Mouse (Mus musculus) gastrocnemius, postnatal 25 days (tissue): Measurements from ENCODE around the gene Tuba1c. TPM values are rescaled to one million over a fixed set of nuclear protein-coding genes. Genes with fewer than 3 reads are reported as not detected.
"Not testable (repeated sequence)": the region's sequence is repeated elsewhere in the genome, so short reads cannot be mapped to it uniquely, and the experiment has no call there.

Source experiments
- DNase-seq: peaks from one replicate; pipeline ENCODE4 v3.0.0; 2022
- total RNA-seq, 2 experiments: library from RNA; stranded (reverse); gene quantifications; 1 replicate in 1 of 2; 2 replicates in 1 of 2; pipeline ENCODE4 v1.2.3; 2021

The Tuba1c gene
- total RNA-seq, 2 experiments from 2014 or later: 7.1 to 10.7 TPM

DNA sequence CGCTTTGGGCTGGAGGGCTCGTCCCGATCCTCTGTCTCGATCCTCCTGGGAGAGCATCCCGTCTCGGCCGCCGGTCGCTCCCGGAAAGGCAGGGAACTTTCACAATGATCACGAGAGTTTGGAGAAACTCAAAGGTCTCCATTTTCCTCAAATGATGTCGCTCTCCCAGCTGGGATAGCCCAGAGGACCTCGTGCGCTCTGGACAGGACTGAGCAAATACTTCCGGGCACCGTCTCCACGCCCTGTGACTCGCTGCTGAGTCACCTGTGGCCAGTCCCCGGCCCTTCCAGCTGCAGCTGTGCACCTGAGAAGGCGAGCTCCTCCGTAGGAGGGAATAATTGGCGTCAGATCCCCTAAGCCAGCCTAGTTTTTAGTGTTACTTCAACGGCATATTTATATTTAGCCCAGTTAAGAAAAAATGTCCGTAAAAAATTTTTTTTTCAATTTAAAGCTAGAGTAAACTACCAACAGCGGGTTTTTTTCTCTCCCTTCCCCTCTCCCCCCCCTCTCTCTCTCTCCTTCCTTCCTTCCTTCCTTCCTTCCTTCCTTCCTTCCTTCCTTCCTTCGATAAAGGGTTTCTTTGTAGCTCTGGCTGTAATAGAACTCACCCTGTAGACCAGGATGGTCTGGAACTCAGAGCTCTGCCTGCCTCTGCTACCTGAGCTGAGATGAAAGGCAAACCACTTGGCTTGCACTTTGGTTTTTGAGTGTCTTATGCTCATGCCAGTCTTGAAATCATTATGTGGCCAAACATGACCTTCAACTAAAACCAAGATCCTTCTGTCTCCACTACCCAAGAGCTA, 1.1 kb downstream of the Tuba1c start:
- DNase-seq: no peak

DNA sequence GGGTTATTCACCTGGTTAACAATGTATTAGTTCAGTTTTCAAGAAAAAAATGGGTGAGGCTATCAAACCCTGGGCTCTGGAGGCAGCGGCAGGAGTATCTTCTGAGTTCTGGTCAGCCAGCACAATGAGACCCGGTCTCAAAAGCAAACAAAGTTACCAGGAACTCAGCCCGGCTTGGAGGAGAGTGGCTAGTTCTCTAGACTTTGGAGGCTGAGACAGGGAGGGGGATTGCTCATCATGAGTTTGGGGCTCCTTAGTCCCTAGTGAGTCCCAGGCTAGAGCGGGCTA, 1.6 kb downstream of the Tuba1c start:
- no peak for DNase-seq

DNA sequence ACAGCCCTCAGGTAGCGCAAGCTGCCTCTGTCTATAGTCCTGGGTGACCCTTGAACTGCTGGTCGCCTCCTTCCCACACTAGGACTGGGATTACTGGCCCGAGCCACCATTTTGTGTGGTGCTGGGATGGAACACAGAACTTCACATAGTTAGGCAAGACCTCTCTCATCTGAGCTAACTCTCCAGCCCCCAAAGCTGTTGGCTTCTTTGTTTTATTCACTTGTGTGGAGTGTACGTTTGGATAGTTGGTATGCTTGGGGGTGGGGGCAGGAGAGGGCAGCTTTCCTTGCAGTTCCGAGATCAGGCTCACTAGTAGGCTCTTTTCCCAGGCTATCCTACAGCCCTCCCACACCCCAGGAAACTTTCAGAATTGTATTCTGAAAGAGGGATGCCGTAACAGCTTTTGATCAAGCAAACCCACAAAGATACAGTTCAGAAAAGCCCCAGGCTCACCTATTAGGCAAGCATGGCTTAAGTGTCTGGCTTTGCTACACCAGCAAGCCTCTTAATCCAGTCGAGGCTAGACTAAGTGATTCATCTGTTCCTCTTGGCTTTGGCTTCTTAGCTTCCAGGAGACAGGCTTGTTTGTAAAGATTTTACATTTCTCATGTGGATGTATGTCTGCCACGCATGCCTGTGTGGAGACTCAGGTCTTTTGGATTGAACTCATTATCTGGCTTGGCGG, 2.5 kb downstream of the Tuba1c start:
- DNase-seq: no peak

DNA sequence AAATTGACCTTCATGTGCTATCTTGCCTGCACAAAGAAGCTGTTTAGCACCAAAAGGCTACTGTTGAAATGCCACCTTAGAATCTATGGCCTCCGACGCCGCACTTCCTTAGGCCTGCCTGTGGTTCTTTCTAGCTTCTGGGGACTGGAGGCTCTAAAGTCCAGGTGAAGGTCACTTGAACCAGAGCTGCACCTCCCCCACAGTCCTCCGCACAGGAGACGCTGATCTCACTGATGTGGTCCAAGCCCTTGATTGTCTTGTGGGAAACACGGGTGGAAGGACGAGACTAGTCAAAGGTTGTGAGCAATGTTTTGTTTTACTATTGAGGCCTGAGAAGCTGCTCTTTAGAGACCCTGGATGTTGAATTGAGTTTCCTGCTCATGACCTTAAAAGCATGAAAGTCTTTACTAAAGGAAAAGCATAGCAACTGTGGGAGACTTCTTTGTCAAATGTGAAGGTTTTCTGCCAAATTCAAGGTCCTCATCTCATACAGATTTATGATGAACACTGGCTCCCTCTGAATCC, 3.1 kb downstream of the Tuba1c start:
- no peak for DNase-seq

DNA sequence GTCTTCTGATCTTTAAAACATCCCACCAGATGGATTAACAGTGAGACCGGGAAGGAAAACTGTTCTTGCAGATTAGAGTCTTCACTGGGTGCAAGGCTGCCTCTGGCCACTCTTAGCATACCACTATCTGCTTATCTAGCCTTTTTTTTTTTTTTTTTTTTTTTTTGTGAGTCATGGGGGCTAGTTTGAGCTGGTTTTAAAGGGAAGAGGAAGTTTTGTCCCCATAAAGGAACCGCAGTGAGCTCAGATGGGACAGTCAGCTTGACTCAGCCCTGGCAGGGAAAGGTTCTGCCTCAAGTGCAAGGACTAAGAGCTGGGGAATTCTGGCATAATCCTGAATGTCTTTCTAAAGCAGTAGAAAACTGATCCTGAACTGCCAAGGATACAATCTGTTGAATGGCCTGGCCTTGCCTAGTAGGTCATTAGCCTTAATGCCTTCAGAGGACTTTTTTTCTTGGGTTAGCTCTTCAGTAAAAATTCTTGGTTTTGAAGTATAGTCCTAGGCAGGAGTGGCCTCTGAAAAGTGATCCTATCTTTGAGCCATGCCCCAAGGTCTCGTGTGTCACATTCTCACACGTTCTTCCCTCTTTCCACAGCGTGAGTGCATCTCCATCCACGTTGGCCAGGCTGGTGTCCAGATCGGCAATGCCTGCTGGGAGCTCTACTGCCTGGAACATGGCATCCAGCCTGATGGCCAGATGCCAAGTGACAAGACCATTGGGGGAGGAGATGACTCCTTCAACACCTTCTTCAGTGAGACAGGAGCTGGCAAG, 4.0 kb downstream of the Tuba1c start:
- DNase-seq: no peak

DNA sequence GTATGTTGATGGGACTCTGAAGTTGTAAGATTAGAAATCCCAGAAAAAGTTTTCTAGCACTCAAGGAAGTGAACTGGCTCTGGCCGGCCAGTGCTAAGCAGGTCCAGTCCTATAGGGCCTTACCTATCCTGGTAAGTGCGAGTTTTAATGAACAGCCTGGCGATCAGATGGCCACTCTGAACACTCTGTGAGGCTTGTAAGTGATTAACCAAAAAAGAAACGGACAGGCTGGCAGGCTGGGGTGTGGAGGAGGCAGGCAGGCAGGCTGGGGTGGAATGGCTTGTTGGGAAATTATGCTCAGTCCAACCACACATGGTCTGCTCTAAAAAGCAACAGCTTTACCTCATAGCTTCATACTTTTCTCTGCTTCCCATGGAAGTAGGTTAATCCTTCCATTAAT, 5.7 kb downstream of the Tuba1c start:
- DNase-seq: no peak

DNA sequence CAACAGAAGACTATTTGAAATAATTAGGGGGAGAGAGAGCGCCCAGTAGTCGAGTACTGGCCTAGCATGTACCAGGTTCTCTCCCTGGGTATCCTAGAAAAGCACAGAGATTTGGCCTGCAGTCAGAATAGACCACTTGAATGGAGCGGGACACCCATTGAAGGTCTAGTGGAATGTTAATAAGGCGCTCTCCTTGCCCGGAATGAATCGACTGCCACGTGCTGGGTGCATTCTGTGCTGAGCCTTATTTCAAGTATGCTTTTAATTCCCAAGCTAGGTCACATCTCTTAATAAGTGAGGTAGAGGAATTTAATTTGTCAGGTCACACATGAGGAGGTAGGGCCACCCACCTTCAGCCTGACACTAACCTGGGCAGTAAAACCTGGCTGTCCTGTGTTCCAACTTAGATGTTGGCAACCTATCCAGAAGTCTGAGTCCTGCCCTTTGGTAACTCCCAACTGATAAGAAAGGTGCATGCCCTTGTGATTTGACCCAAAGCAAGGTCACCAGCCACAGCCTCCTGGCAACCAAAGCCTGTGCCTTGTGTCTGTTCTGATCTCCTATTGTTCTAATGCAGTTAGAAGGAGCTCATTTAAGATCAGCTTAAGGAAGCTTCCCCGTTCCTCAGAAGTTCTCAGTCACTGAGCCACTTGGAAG, 6.7 kb downstream of the Tuba1c start:
- no peak for DNase-seq

DNA sequence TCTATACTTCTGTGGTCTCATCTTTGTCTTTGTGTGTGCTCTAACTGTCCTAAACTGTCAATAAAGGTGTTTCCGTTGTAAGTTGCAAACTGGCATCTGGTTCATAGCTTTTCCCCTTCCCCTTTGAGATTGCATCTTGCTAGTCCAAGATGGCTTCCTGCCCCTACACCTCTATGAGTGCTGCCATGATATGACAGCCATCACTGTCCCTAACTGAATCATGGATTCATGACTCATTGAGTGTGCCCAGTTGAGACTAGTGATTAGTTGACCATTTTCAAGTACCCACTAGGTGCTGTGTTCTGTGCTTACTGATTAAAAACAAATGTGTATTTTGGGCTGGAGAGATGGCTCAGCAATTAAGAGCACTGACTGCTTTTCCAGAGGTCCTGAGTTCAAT, 8.3 kb downstream of the Tuba1c start:
- no peak for DNase-seq

DNA sequence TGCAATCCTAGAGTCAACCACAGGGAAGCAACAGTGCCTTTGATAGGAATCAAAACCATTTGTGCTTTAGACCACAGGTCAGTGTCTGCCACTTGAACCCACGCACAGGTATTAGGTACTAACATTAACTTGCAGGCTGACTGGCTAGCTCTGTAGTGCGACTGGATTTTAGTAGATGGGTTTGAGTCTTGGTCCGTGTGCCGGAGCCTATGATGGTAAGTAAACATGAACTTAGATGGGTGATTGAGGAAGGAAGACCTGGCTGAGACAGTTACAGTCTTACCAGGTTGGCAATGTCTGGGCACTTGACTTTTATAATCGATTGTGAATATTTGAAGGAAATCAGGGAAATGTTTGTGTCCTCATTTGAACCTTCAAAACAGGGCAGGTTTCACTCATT, 9.1 kb downstream of the Tuba1c start:
- no peak for DNase-seq

DNA sequence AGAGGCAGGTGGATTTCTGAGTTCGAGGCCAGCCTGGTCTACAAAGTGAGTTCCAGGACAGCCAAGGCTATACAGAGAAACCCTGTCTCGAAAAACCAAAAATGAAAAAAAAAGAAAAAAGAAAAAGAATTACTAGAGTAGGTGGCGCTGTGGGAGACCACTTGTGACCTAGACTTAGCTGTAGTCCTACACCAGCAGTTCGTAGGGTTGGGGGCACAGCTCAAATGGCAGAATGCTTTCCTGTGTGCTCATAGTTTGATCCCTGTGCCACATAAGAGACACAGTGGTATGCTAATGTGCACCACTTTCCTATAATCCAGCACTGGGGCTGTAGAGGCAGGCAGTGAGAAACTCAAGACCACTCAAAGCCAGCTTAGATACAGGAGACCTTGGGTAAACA, 9.6 kb downstream of the Tuba1c start:
- DNase-seq: no peak

DNA sequence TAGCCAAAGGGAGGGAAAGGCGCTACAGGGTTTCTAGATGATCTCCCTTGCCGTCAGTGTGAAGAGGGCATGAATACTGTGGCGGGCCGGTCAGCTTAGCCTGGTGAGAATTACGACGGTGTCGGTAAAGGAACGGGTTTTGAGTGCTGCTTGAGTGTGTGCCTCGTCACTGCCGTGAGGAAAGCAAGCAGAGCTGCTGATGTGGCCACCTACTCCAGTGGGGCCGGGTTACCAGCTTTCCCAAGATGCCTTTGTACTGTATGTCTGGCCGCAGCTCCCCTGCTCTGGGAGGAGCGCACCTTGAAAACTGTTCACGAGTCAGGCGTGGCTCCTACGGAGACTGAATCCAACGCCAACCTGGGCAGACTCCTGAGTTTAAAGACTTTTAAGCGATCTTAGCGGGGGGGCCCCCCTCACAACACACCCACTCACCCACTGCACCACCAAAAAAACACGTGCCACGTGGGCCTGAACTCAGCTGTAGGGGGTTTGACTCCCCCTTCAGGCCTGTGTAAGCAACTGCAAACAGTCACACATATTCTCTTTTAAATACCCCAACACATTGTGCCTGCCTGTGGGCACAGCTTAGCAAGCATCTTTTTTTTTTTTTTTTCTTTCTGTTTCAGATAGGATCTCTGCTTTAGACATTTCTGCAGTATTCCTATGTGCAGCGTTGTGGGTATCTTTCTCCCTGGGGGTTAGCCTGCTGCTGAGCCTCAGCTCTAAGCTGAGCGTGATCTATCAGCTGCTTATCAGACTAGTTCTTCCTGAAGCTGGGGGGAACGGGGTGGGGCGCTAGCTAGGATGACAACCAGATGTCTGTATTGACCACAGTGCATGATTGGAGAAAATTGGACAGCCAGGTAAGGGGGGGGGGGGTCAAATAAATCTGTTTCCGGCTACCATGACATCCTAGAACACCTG, 10.6 kb downstream of the Tuba1c start:
- no peak for DNase-seq

DNA sequence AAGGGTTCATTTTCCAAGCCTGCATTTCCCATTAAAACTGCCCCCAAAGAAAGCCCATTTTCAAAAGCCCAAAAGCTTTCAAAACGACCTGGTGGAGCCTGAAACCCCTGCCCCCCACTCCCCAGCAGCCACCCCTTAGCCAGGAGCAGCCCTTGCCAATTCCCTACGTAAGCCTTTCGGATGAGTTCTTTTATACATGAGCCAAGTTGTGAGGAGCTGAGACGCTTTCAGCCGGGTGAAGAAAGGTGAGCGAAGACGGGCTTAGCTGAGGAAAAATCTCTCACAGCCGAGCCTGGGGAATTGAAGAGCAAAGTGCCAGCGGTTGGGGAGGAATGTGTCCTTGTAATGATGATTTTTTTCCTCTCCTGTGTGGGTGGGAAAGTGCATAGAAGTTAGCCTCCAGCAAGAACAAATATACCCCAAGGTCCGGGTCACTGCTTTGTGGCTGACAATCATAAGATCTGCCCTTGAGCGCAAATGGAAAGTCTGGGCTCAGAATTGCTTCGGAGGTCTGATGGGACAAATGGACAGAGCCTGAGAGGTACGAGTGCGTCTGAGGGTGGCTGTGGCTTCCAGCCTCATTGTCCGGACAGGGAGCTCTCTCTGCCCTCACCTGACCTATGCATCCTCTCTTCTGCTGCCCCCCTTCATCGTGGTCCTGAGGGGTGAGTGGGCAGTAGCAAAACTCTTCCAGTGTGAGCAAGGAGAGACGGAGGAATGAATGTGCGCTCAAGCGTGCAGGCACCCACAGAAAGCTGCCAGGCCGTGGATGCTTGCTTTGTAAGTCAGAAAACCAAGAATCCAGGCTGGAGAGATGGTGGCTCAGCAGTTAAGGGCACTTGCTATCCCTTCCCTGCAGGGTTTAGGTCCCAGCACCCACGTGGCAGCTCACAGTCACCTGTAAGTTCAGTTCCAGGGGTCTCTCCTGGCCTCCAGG, 11.5 kb downstream of the Tuba1c start:
- DNase-seq: no peak

DNA sequence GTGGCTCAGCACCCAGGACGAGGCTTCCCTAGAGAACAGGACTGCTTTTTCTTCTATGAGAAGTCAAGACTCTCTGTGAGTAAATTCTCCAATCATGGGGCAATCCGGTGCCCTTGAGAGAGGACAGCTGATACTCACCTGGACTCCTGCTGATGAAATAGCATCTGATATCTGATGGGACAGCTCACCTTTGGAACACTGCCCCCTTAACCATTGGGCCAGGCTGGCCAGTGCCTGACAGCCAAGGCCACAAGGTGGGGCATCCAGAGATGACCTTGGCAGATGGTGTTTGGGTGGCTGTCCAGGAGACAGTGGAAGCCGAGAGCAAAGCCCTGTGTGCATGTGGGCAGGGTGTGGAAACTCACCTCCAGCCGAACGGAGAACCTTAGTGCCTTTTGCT, 12.6 kb downstream of the Tuba1c start:
- no peak for DNase-seq

DNA sequence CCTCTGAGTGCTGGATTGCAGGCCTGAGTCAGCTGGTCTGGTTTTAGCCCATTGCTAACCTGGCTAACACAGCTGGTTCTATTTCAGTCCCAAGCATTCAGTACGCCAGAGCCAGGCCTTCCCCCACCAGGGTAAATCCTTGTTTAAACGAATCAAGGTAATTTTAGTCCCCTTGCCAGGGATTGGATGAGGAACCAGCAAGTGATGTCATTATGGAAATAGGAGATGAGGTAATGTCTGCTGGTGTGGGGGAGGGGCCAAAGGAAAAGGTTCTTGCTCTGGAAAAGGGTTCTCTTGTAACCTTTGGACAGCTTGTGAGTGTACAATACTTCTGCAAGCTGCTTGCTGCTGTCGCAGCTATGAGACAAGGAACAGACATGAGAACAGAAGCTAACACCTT, 15.2 kb downstream of the Tuba1c start:
- no peak for DNase-seq

DNA sequence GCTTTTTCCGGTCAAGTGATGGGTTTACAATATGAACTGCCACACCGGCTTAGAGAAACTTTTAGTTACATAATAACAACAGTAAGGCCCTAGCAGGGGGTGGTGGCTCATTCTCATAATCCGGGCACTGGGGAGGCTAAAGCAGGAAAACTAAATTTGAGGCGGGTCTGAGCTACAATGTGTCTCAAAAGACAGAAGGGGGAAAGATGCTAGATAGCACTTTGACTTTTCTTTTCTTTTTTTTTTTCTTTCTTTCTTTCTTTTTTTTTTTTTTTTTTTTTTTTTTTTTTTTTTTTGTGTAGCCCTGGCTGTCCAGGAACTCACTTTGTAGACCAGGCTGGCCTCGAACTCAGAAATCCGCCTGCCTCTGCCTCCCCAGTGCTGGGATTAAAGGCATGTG, 16.0 kb downstream of the Tuba1c start:
- not testable (repeated sequence) for DNase-seq

DNA sequence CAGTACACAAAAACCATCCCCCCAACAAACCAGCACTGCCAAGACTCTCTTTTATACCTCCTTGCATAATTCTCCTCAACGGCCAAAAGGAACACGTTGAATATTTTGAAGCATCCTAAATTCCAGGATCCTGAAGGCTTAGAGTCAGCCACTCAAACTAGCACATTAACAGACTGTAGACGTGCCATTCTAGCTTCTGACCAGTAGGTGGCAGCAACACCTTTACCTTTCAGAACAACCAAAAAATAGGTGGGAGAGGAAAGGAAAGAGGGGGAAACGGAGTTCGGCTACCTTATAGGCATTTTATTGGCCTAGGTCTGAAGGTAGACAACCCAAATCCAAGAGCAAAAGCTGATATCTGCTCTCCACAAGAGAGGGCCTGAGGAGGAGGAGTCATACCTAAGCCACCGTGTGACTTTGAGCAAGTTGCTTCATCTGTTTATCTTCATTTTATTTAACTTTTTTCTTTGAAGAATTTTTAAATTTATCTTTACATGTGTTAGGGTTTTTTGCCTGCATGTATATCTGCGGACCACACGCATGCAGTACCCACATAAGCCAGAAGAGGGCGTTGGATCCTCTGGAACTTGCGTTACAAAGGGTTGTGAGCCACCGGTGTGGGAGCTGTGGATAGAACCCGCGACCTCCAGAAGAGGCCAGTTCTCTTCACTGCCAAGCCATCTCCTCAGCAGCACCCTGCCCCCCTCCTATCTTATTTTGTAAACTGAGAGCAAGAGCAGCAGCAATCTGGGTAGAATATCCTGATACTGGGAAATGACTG, 20.0 kb downstream of the Tuba1c start:
- no peak for DNase-seq

DNA sequence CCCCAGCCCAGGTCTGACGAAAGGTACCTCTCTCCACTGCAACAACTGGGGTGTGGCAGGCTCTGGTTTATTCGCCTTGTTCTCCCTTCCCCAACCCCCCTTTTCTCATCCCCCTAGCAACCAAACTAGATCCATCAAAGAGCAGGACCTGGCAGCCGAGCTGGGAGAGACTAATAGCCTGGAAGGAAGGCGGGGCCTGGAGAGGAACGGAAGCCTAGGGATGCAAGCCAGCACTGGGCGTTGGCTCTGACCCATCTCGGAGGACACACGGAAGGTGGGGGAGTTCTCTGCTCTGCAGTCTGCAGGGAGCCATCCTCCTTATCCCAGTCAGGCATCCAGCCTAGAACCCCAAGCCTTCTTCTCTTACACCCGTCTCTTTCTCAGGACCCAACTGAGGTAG, 23.7 kb downstream of the Tuba1c start:
- DNase-seq: no peak

DNA sequence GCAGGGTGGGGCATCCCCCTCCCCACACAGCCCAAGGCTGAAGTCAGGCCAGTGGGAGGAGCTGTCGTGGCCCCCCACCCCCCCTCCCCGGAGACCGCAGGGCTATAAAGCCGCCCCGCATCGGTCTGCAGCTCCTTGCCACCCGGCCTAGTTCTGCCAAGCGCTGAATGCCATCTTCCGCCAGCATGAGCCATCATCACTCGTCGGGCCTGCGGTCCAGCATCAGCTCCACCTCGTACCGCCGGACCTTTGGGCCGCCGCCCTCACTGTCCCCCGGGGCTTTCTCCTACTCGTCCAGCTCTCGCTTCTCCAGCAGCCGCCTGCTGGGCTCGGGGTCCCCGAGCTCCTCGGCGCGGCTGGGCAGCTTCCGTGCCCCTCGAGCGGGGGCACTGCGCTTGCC, 25.3 kb downstream of the Tuba1c start, which contains the start of gene Prph:
Gene Prph (plus strand): TSS at position 135 of the 400 bp plus-strand sequence.
- DNase-seq: no peak

DNA sequence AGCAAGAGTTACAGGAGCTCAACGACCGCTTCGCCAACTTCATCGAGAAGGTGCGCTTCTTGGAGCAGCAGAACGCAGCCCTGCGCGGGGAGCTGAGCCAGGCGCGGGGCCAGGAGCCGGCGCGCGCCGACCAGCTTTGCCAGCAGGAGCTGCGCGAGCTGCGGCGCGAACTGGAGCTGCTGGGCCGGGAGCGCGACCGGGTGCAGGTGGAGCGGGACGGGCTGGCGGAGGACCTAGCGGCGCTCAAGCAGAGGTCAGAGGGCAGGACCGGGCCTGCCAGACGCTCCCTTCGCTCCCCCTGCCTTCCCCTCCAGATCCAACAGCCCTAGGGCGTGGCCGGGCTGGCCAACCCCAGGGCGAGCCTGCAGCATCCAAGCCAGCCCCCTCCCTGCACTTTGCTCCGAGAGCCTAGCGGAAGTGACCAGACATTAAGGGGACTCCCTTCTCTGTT, 25.8 kb downstream of the Tuba1c start:
- no peak for DNase-seq
